Mouse (Mus musculus) liver, embryonic 16.5 days (tissue): Measurements from ENCODE around the gene Trafd1. TPM values are rescaled to one million over a fixed set of nuclear protein-coding genes. Genes with fewer than 3 reads are reported as not detected.

Experiments used
- ATAC-seq: fragments of 200-750 bp; cut with Nextera tagmentation; 2 replicates; pipeline ENCODE4 v1.8.0; 2017; ENCODE audit warnings: low read depth, mild to moderate bottlenecking, moderate number of reproducible peaks, moderate library complexity
- H3K27ac ChIP-seq: fragments of 300-500 bp; sonication (generic); 2 replicates; pipeline ENCODE4 v1.5.1; 2014; ENCODE audit warnings: mild to moderate bottlenecking, low read length
- H3K27me3 ChIP-seq: fragments of 300-500 bp; sonication (generic); 2 replicates; pipeline ENCODE4 v1.6.1; 2014; ENCODE audit warnings: low read depth, low read length, mixed read lengths; ENCODE audit not compliant: control insufficient read depth, insufficient read depth
- H3K36me3 ChIP-seq: fragments of 300-500 bp; sonication (generic); 2 replicates; pipeline ENCODE4 v1.6.1; 2014; ENCODE audit warnings: mild to moderate bottlenecking; ENCODE audit not compliant: control insufficient read depth, insufficient read depth
- H3K4me1 ChIP-seq: fragments of 300-500 bp; sonication (generic); 2 replicates; pipeline ENCODE4 v1.6.1; 2014; ENCODE audit warnings: low read depth, low read length, mixed read lengths; ENCODE audit not compliant: control insufficient read depth
- H3K4me2 ChIP-seq: fragments of 300-500 bp; sonication (generic); 2 replicates; pipeline ENCODE4 v1.6.1; 2014; ENCODE audit warnings: low read depth, low read length, mixed read lengths
- H3K4me3 ChIP-seq: fragments of 300-500 bp; sonication (generic); 2 replicates; pipeline ENCODE4 v1.5.1; 2014; ENCODE audit warnings: low read depth, mild to moderate bottlenecking, low read length
- H3K9ac ChIP-seq: fragments of 300-500 bp; sonication (generic); 2 replicates; pipeline ENCODE4 v1.6.1; 2014; ENCODE audit warnings: low read depth, low read length
- H3K9me3 ChIP-seq: fragments of 300-500 bp; sonication (generic); replicated peaks from 2 replicates; pipeline ENCODE4 v1.6.1; 2016; ENCODE audit warnings: low read length; ENCODE audit not compliant: control insufficient read depth
- WGBS: fragments of 180-500 bp; shearing (Covaris S2); extraction: QIAGEN DNeasy Blood & Tissue Kit; methylation state at CpG from one replicate; pipeline ENCODE4 v1.1.7; 2014; ENCODE audit not compliant: insufficient replicate concordance; 5-methylcytosine and 5-hydroxymethylcytosine counted together
- polyA plus RNA-seq: library from polyadenylated mRNA; unstranded; fragments of >200 nt; fragmentation: Nextera tagmentation; extraction: Ambion mirVana; gene quantifications from 2 replicates; pipeline ENCODE4 v1.2.1, GENCODE M21; 2015

Trafd1 gene
- polyA plus RNA-seq, 1 experiment from 2014 or later, result 24.8 TPM

- Histone ChIP-seq H3K27me3 (no peaks in the 10 kb centered on the region), H3K4me2 (no peak overlapping the region), H3K9ac (no peak overlapping the region), H3K4me1 (no peaks in the 10 kb centered on the region), H3K27ac (no peak overlapping the region), H3K4me3 (no peak overlapping the region), H3K9me3 (no peaks in the 10 kb centered on the region), H3K36me3 (peaks cover 14% of the 10 kb centered on the region)
- WGBS, result 91% methylated on average over 3 of the region's 3 CpGs
- ATAC-seq, result no peak
Observed at GRCm38 (mm10) chr5:121374790-121375189, 10.6 kb downstream of the Trafd1 start.

GRCm38 (mm10) chr5:121371712-121372111 lies 13.7 kb downstream of the Trafd1 start:
- H3K4me3 ChIP-seq, result no peak overlapping the region
- H3K27ac ChIP-seq, result no peak overlapping the region
- no peaks in the 10 kb centered on the region for H3K4me1 ChIP-seq
- ATAC-seq, result no peak
- peaks cover 30% of the 10 kb centered on the region for H3K36me3 ChIP-seq
- no peaks in the 10 kb centered on the region for H3K9me3 ChIP-seq
- no peaks in the 10 kb centered on the region for H3K27me3 ChIP-seq
- H3K4me2 ChIP-seq, result no peak overlapping the region
- no peak overlapping the region for H3K9ac ChIP-seq
- 80% methylated on average over 6 of the region's 6 CpGs for WGBS

- H3K9ac ChIP-seq, result no peak overlapping the region
- no peaks in the 10 kb centered on the region for H3K27me3 ChIP-seq
- H3K4me1 ChIP-seq, result no peaks in the 10 kb centered on the region
- no peak overlapping the region for H3K27ac ChIP-seq
- no peaks in the 10 kb centered on the region for H3K9me3 ChIP-seq
- WGBS, result 79% methylated on average over 4 of the region's 4 CpGs
- no peak overlapping the region for H3K4me2 ChIP-seq
- H3K36me3 ChIP-seq, result peaks cover 67% of the 10 kb centered on the region
- no peak; the same call in 1 of the 2 replicates for ATAC-seq
- no peak overlapping the region for H3K4me3 ChIP-seq
Observed at GRCm38 (mm10) chr5:121367255-121367654, 18.2 kb downstream of the Trafd1 start.

GRCm38 (mm10) chr5:121366449-121367225 lies 18.8 kb downstream of the Trafd1 start:
- no peaks in the 10 kb centered on the region for H3K9me3 ChIP-seq
- H3K9ac ChIP-seq, result no peak overlapping the region
- ATAC-seq, result no peak
- no peak overlapping the region for H3K4me2 ChIP-seq
- peaks cover 74% of the 10 kb centered on the region for H3K36me3 ChIP-seq
- 83% methylated on average over 16 of the region's 16 CpGs for WGBS
- H3K27me3 ChIP-seq, result no peaks in the 10 kb centered on the region
- H3K4me3 ChIP-seq, result no peak overlapping the region
- H3K4me1 ChIP-seq, result no peaks in the 10 kb centered on the region
- no peak overlapping the region for H3K27ac ChIP-seq

GRCm38 (mm10) chr5:121363441-121363840 lies 22.0 kb downstream of the Trafd1 start:
- WGBS, result 81% methylated on average over 7 of the region's 7 CpGs
- peaks cover 3% of the 10 kb centered on the region; the same call in 1 of the 2 replicates for H3K4me1 ChIP-seq

GRCm38 (mm10) chr5:121361696-121362095 lies 23.7 kb downstream of the Trafd1 start:
- H3K36me3 ChIP-seq, result peaks cover 100% of the 10 kb centered on the region
- ATAC-seq, result no peak
- H3K27me3 ChIP-seq, result no peaks in the 10 kb centered on the region
- no peak overlapping the region for H3K4me3 ChIP-seq
- H3K4me1 ChIP-seq, result peaks cover 3% of the 10 kb centered on the region; the same call in 1 of the 2 replicates
- WGBS, result 84% methylated on average over 5 of the region's 5 CpGs
- H3K9ac ChIP-seq, result no peak overlapping the region
- no peak overlapping the region for H3K27ac ChIP-seq
- H3K9me3 ChIP-seq, result no peaks in the 10 kb centered on the region
- no peak overlapping the region for H3K4me2 ChIP-seq

More at GRCm38 (mm10) chr5:121363441-121363840, 22.0 kb downstream of the Trafd1 start:
- Histone ChIP-seq H3K4me2 (no peak overlapping the region), H3K9ac (no peak overlapping the region), H3K36me3 (peaks cover 99% of the 10 kb centered on the region), H3K4me3 (no peak overlapping the region), H3K27me3 (no peaks in the 10 kb centered on the region), H3K9me3 (no peaks in the 10 kb centered on the region), H3K27ac (no peak overlapping the region)
- no peak for ATAC-seq

GRCm38 (mm10) chr5:121359229-121359628 lies 26.2 kb downstream of the Trafd1 start:
- Histone ChIP-seq H3K36me3 (peaks cover 100% of the 10 kb centered on the region), H3K27me3 (no peaks in the 10 kb centered on the region), H3K9ac (no peak overlapping the region), H3K27ac (no peak overlapping the region), H3K9me3 (no peaks in the 10 kb centered on the region), H3K4me3 (no peak overlapping the region), H3K4me1 (peaks cover 3% of the 10 kb centered on the region; the same call in 1 of the 2 replicates), H3K4me2 (no peak overlapping the region)
- 74% methylated on average over 9 of the region's 9 CpGs for WGBS
- ATAC-seq, result no peak

GRCm38 (mm10) chr5:121343997-121344396 lies 41.4 kb downstream of the Trafd1 start:
- Histone ChIP-seq H3K9me3 (no peaks in the 10 kb centered on the region), H3K4me2 (no peak overlapping the region), H3K27me3 (no peaks in the 10 kb centered on the region), H3K36me3 (peaks cover 87% of the 10 kb centered on the region), H3K4me1 (no peaks in the 10 kb centered on the region), H3K27ac (no peak overlapping the region), H3K9ac (no peak overlapping the region), H3K4me3 (no peak overlapping the region)
- no peak for ATAC-seq
- WGBS, result 86% methylated on average over 8 of the region's 8 CpGs

- H3K27me3 ChIP-seq, result no peaks in the 10 kb centered on the region
- H3K9me3 ChIP-seq, result no peaks in the 10 kb centered on the region
- H3K27ac ChIP-seq, result no peak overlapping the region
- H3K36me3 ChIP-seq, result peaks cover 87% of the 10 kb centered on the region
- WGBS, result 86% methylated on average over 11 of the region's 11 CpGs
- no peak overlapping the region for H3K4me2 ChIP-seq
- no peak for ATAC-seq
- no peak overlapping the region for H3K4me3 ChIP-seq
- H3K9ac ChIP-seq, result no peak overlapping the region
- H3K4me1 ChIP-seq, result no peaks in the 10 kb centered on the region
Observed at GRCm38 (mm10) chr5:121342490-121342889, 42.9 kb downstream of the Trafd1 start.
